11 mouse cellular contexts compared by ENCODE assay signal in the genomic region with DNA sequence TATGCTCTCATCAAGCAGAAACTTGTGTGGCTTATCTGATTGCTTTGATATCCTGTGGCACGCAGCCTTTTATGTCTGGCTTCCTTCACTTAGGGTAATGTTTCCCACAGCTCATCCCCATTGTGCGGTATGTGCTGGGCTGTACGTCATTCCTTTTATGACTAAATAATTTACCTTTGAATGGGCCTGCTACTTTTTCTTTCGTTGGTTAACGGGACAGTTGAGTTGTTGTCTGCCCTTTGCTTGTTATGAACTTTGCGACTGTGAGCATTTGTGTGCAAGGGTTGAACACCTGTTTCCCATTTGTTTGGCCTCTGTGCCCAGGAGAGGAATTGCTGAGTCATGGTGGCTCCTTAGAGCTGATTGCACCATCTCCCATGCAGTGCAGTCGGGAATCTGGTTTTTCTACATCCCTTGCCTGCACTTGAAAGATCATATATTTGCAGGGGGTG. TPM values are rescaled to one million over a fixed set of nuclear protein-coding genes. Genes with fewer than 3 reads are reported as not detected.
DNase-seq lines count a peak whose midpoint lies in the region; ATAC-seq and TF ChIP-seq lines count a peak whose summit lies in the region.
"Had no signal": no experiment of that assay in that cellular context is flagged by ENCODE, and none has a peak within 500 bp of the region (broad histone marks: within the 10 kb centered on the region; RNA-seq: fewer than 3 reads in every experiment).

No protein-coding gene starts in this region.

- no peak for TF ChIP-seq CTCF in liver, postnatal 0 days (IDR thresholded peaks at IDR 0.05; ENCODE audit: low read depth)

- peak overlapping the region; percentile 89 for H3K27ac ChIP-seq in liver, postnatal 0 days (ENCODE audit: low read depth)
- no peak overlapping the region for H3K27ac ChIP-seq in midbrain, embryonic 11.5 days (ENCODE audit: low read depth, low read length)
- H3K27ac ChIP-seq: midbrain, embryonic 12.5 days had no signal

- H3K36me3 ChIP-seq in liver, postnatal 0 days (replicated peaks; ENCODE audit: insufficient read depth, low read length): peaks cover 8% of the 10 kb centered on the region
- peaks cover 7% of the 10 kb centered on the region for H3K36me3 ChIP-seq in midbrain, embryonic 11.5 days (ENCODE audit: control insufficient read depth, insufficient read depth, low read length)

- no peak overlapping the region for H3K9ac ChIP-seq in liver, postnatal 0 days (replicated peaks)
- H3K9ac ChIP-seq in midbrain, embryonic 11.5 days (ENCODE audit: low read length): no peak overlapping the region
- H3K9ac ChIP-seq: forebrain, postnatal 0 days; midbrain, embryonic 12.5 days had no signal

- no peak overlapping the region for H3K4me3 ChIP-seq in liver, postnatal 0 days (ENCODE audit: low read depth, low read length)
- no peak overlapping the region for H3K4me3 ChIP-seq in midbrain, embryonic 11.5 days (ENCODE audit: low read depth, low read length)
- H3K4me3 ChIP-seq: midbrain, embryonic 12.5 days had no signal

- peak; percentile 63 for DNase-seq in gastrocnemius, adult 18-20 months (ENCODE audit: low spot score)
- DNase-seq in gastrocnemius, postnatal 10 days: no peak
- peak; percentile 92 for DNase-seq in 416B (ENCODE audit: low read depth)
- peak; percentile 23 for DNase-seq in embryo, embryonic 9.5 days (ENCODE audit: extremely low spot score)
- DNase-seq in liver, postnatal 0 days: no peak
- no peak for DNase-seq in midbrain, embryonic 11.5 days (ENCODE audit: low spot score, missing footprints)
- no peak for DNase-seq in left cerebral cortex, adult 18-20 months (ENCODE audit: low spot score in 2 of 2)
- DNase-seq in heart, postnatal 36 days: no peak
- DNase-seq: forebrain, postnatal 0 days had no signal

- intact Hi-C loops in heart, postnatal 36 days (cut with DNase I): no loop called here

- no peak overlapping the region for H3K4me2 ChIP-seq in liver, postnatal 0 days (ENCODE audit: low read depth, low read length)
- H3K4me2 ChIP-seq in midbrain, embryonic 11.5 days: no peak overlapping the region
- H3K4me2 ChIP-seq: midbrain, embryonic 12.5 days had no signal

- WGBS in liver, postnatal 0 days (ENCODE audit: insufficient replicate concordance): 34% methylated on average over 7 of the region's 7 CpGs
- 63% methylated on average over 7 of the region's 7 CpGs for WGBS in midbrain, embryonic 11.5 days

- ATAC-seq in liver, postnatal 0 days: peak; percentile 17
- no peak for ATAC-seq in midbrain, embryonic 11.5 days (ENCODE audit: low FRiP score)
- ATAC-seq: forebrain, postnatal 0 days; Patski had no signal

- TF ChIP-seq EP300 in liver, postnatal 0 days (IDR thresholded peaks at IDR 0.05; ENCODE audit: low read depth): no peak; the same call in 1 of the 2 replicates

- no peaks in the 10 kb centered on the region for H3K9me3 ChIP-seq in liver, postnatal 0 days (ENCODE audit: low read length)
- no peaks in the 10 kb centered on the region for H3K9me3 ChIP-seq in midbrain, embryonic 11.5 days (ENCODE audit: control insufficient read depth, low read length)
- H3K9me3 ChIP-seq: midbrain, embryonic 12.5 days had no signal

- H3K4me1 ChIP-seq in liver, postnatal 0 days (ENCODE audit: insufficient read depth): peaks cover 20% of the 10 kb centered on the region
- H3K4me1 ChIP-seq in midbrain, embryonic 11.5 days (ENCODE audit: control insufficient read depth, insufficient read depth, low read length): peaks cover 12% of the 10 kb centered on the region

- no peaks in the 10 kb centered on the region for H3K27me3 ChIP-seq in liver, postnatal 0 days (ENCODE audit: insufficient read depth, low read length)
- H3K27me3 ChIP-seq in midbrain, embryonic 11.5 days (ENCODE audit: control insufficient read depth, insufficient read depth, low read length): no peaks in the 10 kb centered on the region
- H3K27me3 ChIP-seq: midbrain, embryonic 12.5 days; Patski had no signal

RNA-seq across cellular contexts. Expression of gene Creld1, which starts 4.1 kb away (rescaled TPM):
- total RNA-seq in gastrocnemius, adult 18-20 months (2021): 10 to 100 TPM; 42.1 to 45.1 TPM
- 10 to 100 TPM; 33.8 to 39.8 TPM for total RNA-seq in gastrocnemius, postnatal 10 days (2021)
- 13.8 and 14.0 TPM in 2 replicates for polyA plus RNA-seq in liver, postnatal 0 days (2015; fragmentation: Nextera tagmentation; extraction: Ambion mirVana)
- 29.2 and 29.9 TPM in 2 replicates for polyA plus RNA-seq in midbrain, embryonic 11.5 days (2014; fragmentation: Nextera tagmentation; extraction: Ambion mirVana)
- total RNA-seq in left cerebral cortex, adult 18-20 months (2021): 100 to 1,000 TPM; 112 to 116 TPM
- 10 to 100 TPM; 45.9 to 57.5 TPM for total RNA-seq in heart, postnatal 36 days (2021)

RNA-seq across cellular contexts. Expression of gene Prrt3, which starts 14.6 kb away (rescaled TPM):
- under 1 TPM in 1 of 2 experiments, not detected in 1; 0.07 TPM for total RNA-seq in gastrocnemius, adult 18-20 months (2021)
- total RNA-seq in gastrocnemius, postnatal 10 days (2021): under 1 TPM; 0.20 to 0.23 TPM
- polyA plus RNA-seq in liver, postnatal 0 days (2015; fragmentation: Nextera tagmentation; extraction: Ambion mirVana): 0.13 and 0.14 TPM in 2 replicates
- 0.97 and 1.1 TPM in 2 replicates for polyA plus RNA-seq in midbrain, embryonic 11.5 days (2014; fragmentation: Nextera tagmentation; extraction: Ambion mirVana)
- total RNA-seq in left cerebral cortex, adult 18-20 months (2021): 10 to 100 TPM; 52.8 to 54.9 TPM
- total RNA-seq in heart, postnatal 36 days (2021): not detected

RNA-seq across cellular contexts. Expression of gene Il17rc, which starts 15.9 kb away (rescaled TPM):
- 1 to 10 TPM; 3.8 to 4.9 TPM for total RNA-seq in gastrocnemius, adult 18-20 months (2021)
- total RNA-seq in gastrocnemius, postnatal 10 days (2021): 1 to 10 TPM; 5.9 to 9.1 TPM
- polyA plus RNA-seq in liver, postnatal 0 days (2015; fragmentation: Nextera tagmentation; extraction: Ambion mirVana): 12.9 and 13.1 TPM in 2 replicates
- 2.7 and 3.1 TPM in 2 replicates for polyA plus RNA-seq in midbrain, embryonic 11.5 days (2014; fragmentation: Nextera tagmentation; extraction: Ambion mirVana)
- 1 to 10 TPM; 4.9 to 8.2 TPM for total RNA-seq in left cerebral cortex, adult 18-20 months (2021)
- total RNA-seq in heart, postnatal 36 days (2021): 1 to 10 TPM; 6.4 to 6.7 TPM

RNA-seq across cellular contexts. Expression of gene Il17re, which starts 28.9 kb away (rescaled TPM):
- total RNA-seq in gastrocnemius, adult 18-20 months (2021): under 1 TPM; 0.26 to 0.30 TPM
- under 1 TPM; 0.45 to 0.61 TPM for total RNA-seq in gastrocnemius, postnatal 10 days (2021)
- polyA plus RNA-seq in liver, postnatal 0 days (2015; fragmentation: Nextera tagmentation; extraction: Ambion mirVana): 0.26 and 0.49 TPM in 2 replicates
- 0.19 and 0.40 TPM in 2 replicates for polyA plus RNA-seq in midbrain, embryonic 11.5 days (2014; fragmentation: Nextera tagmentation; extraction: Ambion mirVana)
- under 1 TPM; 0.28 to 0.56 TPM for total RNA-seq in left cerebral cortex, adult 18-20 months (2021)
- under 1 TPM; 0.65 to 0.67 TPM for total RNA-seq in heart, postnatal 36 days (2021)
- total RNA-seq: forebrain, postnatal 0 days had no signal

RNA-seq across cellular contexts. Expression of gene Emc3, which starts 44.3 kb away (rescaled TPM):
- 10 to 100 TPM; 53.8 to 59.1 TPM for total RNA-seq in gastrocnemius, adult 18-20 months (2021)
- 10 to 100 TPM; 52.1 to 55.1 TPM for total RNA-seq in gastrocnemius, postnatal 10 days (2021)
- 42.1 and 43.0 TPM in 2 replicates for polyA plus RNA-seq in liver, postnatal 0 days (2015; fragmentation: Nextera tagmentation; extraction: Ambion mirVana)
- polyA plus RNA-seq in midbrain, embryonic 11.5 days (2014; fragmentation: Nextera tagmentation; extraction: Ambion mirVana): 88.4 and 90.0 TPM in 2 replicates
- 10 to 100 TPM; 71.8 to 77.6 TPM for total RNA-seq in left cerebral cortex, adult 18-20 months (2021)
- total RNA-seq in heart, postnatal 36 days (2021): 10 to 100 TPM; 57.9 to 61.8 TPM

Comparison
In these comparisons a context has a peak if more than half of its experiments do, and no peak if none do; other contexts are left out.
1. DNase-seq: peak in gastrocnemius, adult 18-20 months (single experiment), 416B (single experiment) and embryo, embryonic 9.5 days (single experiment); none in gastrocnemius, postnatal 10 days (single experiment), liver, postnatal 0 days (single experiment), midbrain, embryonic 11.5 days (single experiment), left cerebral cortex, adult 18-20 months (0 of 2) and heart, postnatal 36 days (0 of 2).
2. RNA of gene Prrt3, which starts 14.6 kb away (total RNA-seq): 52.8 to 54.9 TPM in left cerebral cortex, adult 18-20 months; 0.20 to 0.23 TPM in gastrocnemius, postnatal 10 days, 0.07 TPM in gastrocnemius, adult 18-20 months and not detected in heart, postnatal 36 days; every median in the first group is over 10 times any median in the second.